Mouse (Mus musculus) heart, postnatal 0 days (tissue): Measurements from ENCODE around the gene Cela3b. TPM values are rescaled to one million over a fixed set of nuclear protein-coding genes. Genes with fewer than 3 reads are reported as not detected.

Experiments
- ATAC-seq: fragments of 200-750 bp; cut with Nextera tagmentation; 2 replicates; pipeline ENCODE4 v1.8.0; 2017; ENCODE audit warnings: low read depth, moderate number of reproducible peaks, moderate library complexity; ENCODE audit not compliant: insufficient read depth
- DNase-seq: peaks from one replicate; pipeline ENCODE4 v3.0.0-alpha.2; 2016; ENCODE audit warnings: low spot score
- H3K27ac ChIP-seq: fragments of 300-500 bp; sonication (generic); 2 replicates; pipeline ENCODE4 v1.5.1; 2014; ENCODE audit warnings: low read depth, mild to moderate bottlenecking
- H3K27me3 ChIP-seq: fragments of 300-500 bp; sonication (generic); 2 replicates; pipeline ENCODE4 v1.6.1; 2014; ENCODE audit warnings: low read length, mixed read lengths; ENCODE audit not compliant: control insufficient read depth, insufficient read depth
- H3K36me3 ChIP-seq: fragments of 300-500 bp; sonication (generic); replicated peaks from 2 replicates; pipeline ENCODE4 v1.6.1; 2014; ENCODE audit warnings: low read length, mixed read lengths; ENCODE audit not compliant: control insufficient read depth, insufficient read depth
- H3K4me1 ChIP-seq: fragments of 300-500 bp; sonication (generic); 2 replicates; pipeline ENCODE4 v1.6.1; 2014; ENCODE audit warnings: antibody characterized with exemption; ENCODE audit not compliant: control insufficient read depth, insufficient read depth
- H3K4me2 ChIP-seq: fragments of 300-500 bp; sonication (generic); 2 replicates; pipeline ENCODE4 v1.6.1; 2014; ENCODE audit warnings: low read depth, mild to moderate bottlenecking, low read length, moderate library complexity
- H3K4me3 ChIP-seq: fragments of 300-500 bp; sonication (generic); 2 replicates; pipeline ENCODE4 v1.5.1; 2014; ENCODE audit warnings: low read depth, low read length
- H3K9ac ChIP-seq: fragments of 300-500 bp; sonication (generic); replicated peaks from 2 replicates; pipeline ENCODE4 v1.6.1; 2014; ENCODE audit warnings: low read depth, low read length, mixed read lengths
- H3K9me3 ChIP-seq: fragments of 300-500 bp; sonication (generic); replicated peaks from 2 replicates; pipeline ENCODE4 v1.6.1; 2016; ENCODE audit warnings: low read length; ENCODE audit not compliant: control insufficient read depth
- CTCF ChIP-seq: IDR thresholded peaks from 2 replicates; pipeline ENCODE4 v1.5.1; 2016; ENCODE audit warnings: antibody characterized with exemption, control low read depth, low read depth
- EP300 ChIP-seq: IDR thresholded peaks from 2 replicates; pipeline ENCODE4 v1.6.1; 2016; ENCODE audit warnings: antibody characterized with exemption, low read depth
- WGBS: fragments of 180-500 bp; shearing (Covaris S2); extraction: QIAGEN DNeasy Blood & Tissue Kit; methylation state at CpG from one replicate; pipeline ENCODE4 v1.1.7; 2014; 5-methylcytosine and 5-hydroxymethylcytosine counted together
- polyA plus RNA-seq: library from polyadenylated mRNA; unstranded; fragments of >200 nt; fragmentation: Nextera tagmentation; extraction: Ambion mirVana; gene quantifications from 2 replicates; pipeline ENCODE4 v1.2.1, GENCODE M21; 2015
- total RNA-seq: library from RNA; depleted of rRNA; stranded (reverse); fragments of >200 nt; gene quantifications from 2 replicates; pipeline ENCODE4 v1.2.3, GENCODE M21; 2014; ENCODE audit warnings: low replicate concordance; rRNA removed

The Cela3b gene
- total RNA-seq (not detected in 2 replicates), polyA plus RNA-seq (not detected in 2 replicates)

DNA sequence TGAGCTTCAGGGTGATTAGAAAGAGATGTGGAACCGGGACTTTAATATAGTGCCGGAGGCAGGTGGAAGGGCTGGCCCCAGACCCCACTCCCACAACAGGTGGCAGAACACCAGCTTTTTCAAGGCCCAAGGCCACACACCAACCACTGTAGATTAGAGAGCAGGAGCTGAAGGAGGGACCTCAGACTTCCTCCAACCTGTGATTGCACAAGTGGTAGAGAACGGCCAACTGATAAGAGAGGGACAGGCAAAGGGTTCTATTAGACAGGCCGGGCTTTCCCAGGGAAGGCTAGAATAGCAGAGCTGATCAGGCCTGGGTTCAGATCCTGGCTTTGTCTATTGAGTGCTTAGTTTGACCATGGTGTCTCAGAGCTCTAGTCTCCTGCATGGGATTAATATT, at the start of gene Cela3b:
Cela3b (minus strand) TSS at position 39 of the 400 bp plus-strand sequence.
- ATAC-seq (no peak), DNase-seq (no peak)

DNA sequence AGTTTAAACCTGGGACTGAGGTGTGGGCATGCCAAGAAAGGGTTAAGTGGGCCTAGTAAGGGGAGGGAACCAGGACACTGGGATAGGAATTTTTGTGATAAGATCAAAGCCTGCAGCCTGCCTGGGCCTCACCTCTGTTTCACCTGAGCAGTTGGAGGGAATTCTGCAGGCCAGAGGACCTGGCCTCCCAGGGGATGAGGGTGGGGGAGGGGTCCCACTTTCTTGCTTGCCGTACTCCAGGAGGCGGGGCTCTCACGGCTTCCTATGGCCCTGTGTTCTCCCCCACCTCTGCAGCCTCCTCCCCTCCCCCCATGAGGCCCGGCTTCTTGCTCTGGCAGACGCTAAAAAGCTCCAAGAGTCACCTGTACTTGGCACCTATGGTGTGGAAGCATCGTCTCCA, 49.4 kb upstream of the Cela3b start:
- Histone ChIP-seq H3K27ac (peak overlapping the region; percentile 77), H3K36me3 (no peaks in the 10 kb centered on the region), H3K9ac (no peak overlapping the region), H3K9me3 (no peaks in the 10 kb centered on the region), H3K4me2 (no peak overlapping the region), H3K27me3 (no peaks in the 10 kb centered on the region), H3K4me1 (peaks cover 92% of the 10 kb centered on the region), H3K4me3 (no peak overlapping the region)
- no peak for TF ChIP-seq EP300
- no peak for TF ChIP-seq CTCF
- 26% methylated on average over 5 of the region's 6 CpGs for WGBS
- no peak for DNase-seq
- no peak for ATAC-seq

More for the DNA sequence above, at the start of gene Cela3b:
- WGBS: 47% methylated on average over 4 of the region's 4 CpGs
- H3K9ac ChIP-seq: no peak within 1 kb of the TSS
- H3K4me1 ChIP-seq: no peaks in the 10 kb centered on the region
- no peaks in the 10 kb centered on the region for H3K27me3 ChIP-seq
- no peaks in the 10 kb centered on the region for H3K36me3 ChIP-seq
- H3K4me3 ChIP-seq: no peak within 1 kb of the TSS
- H3K4me2 ChIP-seq: no peak within 1 kb of the TSS
- no peak for TF ChIP-seq EP300
- TF ChIP-seq CTCF: no peak
- H3K9me3 ChIP-seq: no peaks in the 10 kb centered on the region
- no peak within 1 kb of the TSS for H3K27ac ChIP-seq

DNA sequence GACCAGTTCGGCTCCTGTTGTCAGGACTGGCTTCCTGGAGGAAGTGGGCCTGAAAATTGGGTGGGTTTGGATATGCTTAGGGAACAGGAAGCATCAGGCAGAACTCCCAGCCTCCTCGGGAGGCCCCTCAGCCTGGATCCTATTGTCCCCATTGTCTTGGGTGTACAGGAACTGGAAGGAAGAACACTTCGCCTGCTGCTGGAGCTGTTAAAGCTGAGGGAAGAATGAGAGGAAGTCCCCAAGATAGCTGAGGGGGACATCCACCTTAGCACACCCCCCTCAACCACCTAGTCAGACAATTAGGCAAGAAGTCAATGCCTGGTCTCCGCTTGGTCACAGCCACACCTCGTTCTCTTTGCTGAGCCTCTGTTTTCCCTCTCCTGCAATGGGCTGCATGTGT, 48.0 kb upstream of the Cela3b start:
- TF ChIP-seq CTCF (no peak), EP300 (peak; percentile 84)
- no peaks in the 10 kb centered on the region for H3K36me3 ChIP-seq
- WGBS: 66% methylated on average over 5 of the region's 5 CpGs
- H3K9ac ChIP-seq: no peak overlapping the region
- no peak overlapping the region for H3K4me3 ChIP-seq
- H3K27me3 ChIP-seq: no peaks in the 10 kb centered on the region
- peak overlapping the region; percentile 19; the same call in 1 of the 2 replicates for H3K4me2 ChIP-seq
- H3K27ac ChIP-seq: peak overlapping the region; percentile 91
- H3K9me3 ChIP-seq: no peaks in the 10 kb centered on the region
- ATAC-seq: peak; percentile 24
- peaks cover 92% of the 10 kb centered on the region for H3K4me1 ChIP-seq
- DNase-seq: peak; percentile 58

DNA sequence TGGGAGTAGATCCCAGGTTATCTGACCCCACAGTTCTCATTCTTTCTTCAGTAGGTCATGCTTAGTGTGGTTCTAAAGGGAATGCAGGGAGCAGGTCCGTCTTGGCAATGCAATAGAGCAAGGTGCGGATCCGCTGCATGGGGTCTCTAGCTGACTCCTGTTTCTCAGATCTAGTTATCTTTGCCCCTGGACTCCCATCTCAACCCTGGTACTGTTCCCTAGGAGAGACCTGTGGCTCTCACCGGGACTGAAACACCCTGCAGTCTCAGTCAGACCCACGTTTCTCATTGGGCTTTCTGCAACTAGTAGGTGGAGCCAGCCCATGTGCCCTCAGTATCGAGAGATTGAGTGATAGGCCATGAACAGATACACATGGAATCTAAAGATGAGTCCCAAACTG, 47.3 kb upstream of the Cela3b start:
- no peaks in the 10 kb centered on the region for H3K36me3 ChIP-seq
- no peak for TF ChIP-seq CTCF
- TF ChIP-seq EP300: no peak
- no peaks in the 10 kb centered on the region for H3K9me3 ChIP-seq
- WGBS: 45% methylated on average over 6 of the region's 6 CpGs
- no peak overlapping the region for H3K9ac ChIP-seq
- no peaks in the 10 kb centered on the region for H3K27me3 ChIP-seq
- DNase-seq (no peak), ATAC-seq (no peak)
- no peak overlapping the region for H3K4me3 ChIP-seq
- H3K27ac ChIP-seq: peak overlapping the region; percentile 91
- H3K4me2 ChIP-seq: peak overlapping the region; percentile 60
- peaks cover 96% of the 10 kb centered on the region for H3K4me1 ChIP-seq

DNA sequence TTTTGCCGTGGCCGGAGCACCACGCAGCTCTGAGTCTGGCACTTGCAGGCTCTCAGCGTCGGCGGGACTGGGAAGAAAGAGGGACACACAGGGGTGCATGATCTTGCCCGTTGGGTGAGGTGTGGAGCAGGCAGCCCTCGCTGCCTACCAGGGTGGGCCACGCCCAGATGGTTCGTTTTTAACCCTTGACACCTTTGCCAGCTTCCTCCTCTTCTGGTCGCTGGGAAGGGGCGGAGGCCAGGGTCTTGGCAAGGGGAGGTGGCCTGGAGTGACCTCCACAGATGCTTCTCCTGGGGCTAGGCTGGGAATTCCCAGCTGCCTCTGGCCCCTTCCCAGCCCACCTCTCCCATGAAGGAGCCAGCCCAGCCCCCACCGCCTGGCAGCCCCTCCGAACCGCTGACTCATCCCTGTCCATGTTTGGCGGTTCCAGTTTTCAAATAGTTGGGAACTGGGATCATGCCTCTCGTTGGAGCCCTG, 46.5 kb upstream of the Cela3b start:
- Histone ChIP-seq H3K9ac (peak overlapping the region; percentile 40; the same call in 1 of the 2 replicates), H3K9me3 (no peaks in the 10 kb centered on the region), H3K4me2 (peak overlapping the region; percentile 60), H3K36me3 (no peaks in the 10 kb centered on the region), H3K27ac (peak overlapping the region; percentile 91), H3K27me3 (no peaks in the 10 kb centered on the region), H3K4me1 (peaks cover 89% of the 10 kb centered on the region), H3K4me3 (peak overlapping the region; percentile 23)
- ATAC-seq (peak; percentile 29; the same call in 1 of the 2 replicates), DNase-seq (no peak)
- WGBS: under 1% methylated on average over 15 of the region's 17 CpGs
- no peak for TF ChIP-seq EP300
- no peak for TF ChIP-seq CTCF
